Mouse (Mus musculus): ENCODE results near the gene Gabbr2.

The Gabbr2 gene

GRCm38 (mm10) chr4:46703146-46703545 lies 288.5 kb downstream of the Gabbr2 start:
- no peak for DNase-seq

DNA sequence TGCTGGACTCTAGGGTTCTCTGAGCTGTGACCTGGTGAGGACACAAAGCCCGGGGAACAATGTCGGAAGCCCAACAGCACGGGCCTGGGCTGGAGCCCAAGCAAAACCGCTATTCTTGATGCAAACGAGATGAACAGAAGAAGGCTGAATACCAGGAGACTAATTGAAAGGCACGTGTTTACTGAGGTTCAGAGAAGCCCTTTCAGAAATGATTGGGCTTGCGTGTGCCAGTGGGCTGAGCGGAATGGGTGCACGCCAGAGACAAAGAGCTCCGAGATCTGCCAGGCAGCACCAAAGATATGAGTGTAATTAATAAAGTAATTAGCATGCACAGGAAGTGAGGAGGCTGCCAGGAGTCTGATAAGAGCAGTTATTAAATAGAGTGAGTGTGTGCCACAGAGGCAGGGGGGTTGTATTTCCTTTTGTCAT lies 291.4 kb downstream of the Gabbr2 start:
- DNase-seq: no peak

DNA sequence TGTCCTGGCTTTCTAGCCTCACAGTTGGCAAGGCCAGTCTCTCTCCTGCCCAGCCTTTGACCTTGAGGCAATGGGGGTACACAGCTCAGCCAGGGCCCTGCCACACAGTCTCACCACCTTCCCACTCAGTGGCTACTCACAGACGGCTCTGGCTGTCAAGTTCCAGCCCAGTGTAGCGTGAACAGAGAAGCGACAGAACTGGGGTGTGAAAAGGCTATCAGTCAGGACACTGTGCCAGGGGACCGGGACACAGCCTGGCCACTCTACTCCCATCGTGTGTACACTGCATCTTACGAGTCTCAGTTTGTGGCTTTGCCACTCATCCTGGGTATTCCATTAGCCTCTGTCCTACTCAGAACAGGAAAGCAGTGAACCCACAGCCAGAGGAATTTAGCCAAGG lies 295.2 kb downstream of the Gabbr2 start:
- DNase-seq: peak; percentile 63 to 67

DNA sequence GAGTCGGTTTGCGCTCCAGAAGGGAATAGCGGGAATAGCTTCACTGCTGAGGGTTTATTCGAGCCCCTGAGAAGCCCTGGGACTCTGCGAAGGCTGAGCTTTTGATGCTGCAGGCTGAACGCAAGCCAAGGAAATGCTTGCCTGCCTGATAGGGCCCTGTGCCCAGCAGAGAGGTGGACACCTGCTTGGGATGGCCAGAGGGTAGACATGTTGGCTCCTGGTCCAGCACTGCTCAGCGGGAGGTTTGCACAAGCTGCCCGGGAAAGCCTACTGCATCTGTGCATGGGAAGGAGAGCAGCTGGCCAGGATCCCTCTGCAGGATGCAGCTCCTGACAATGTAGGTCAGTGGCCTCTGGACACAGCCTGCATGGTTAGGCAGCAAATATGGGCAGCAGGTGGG lies 301.1 kb downstream of the Gabbr2 start:
- peak; percentile 88 to 89 for DNase-seq

DNA sequence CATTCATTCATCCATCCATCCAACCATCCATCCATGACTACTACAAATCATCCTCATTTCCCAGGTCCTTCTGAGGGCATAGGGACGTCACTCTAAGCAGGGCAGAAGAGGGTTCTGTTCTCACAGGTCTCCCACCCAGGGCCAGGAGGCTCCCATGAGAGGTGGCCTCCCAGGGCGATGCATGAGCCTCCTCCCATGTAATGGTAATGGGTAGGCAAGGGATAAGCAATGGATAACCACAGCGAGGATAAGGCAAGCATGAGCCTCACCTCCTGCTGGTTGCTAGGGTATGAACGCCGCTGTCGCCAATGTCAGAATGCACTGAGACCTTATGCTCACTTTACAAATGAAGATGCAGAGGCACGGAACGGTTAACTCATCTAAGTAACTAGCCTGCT lies 301.7 kb downstream of the Gabbr2 start:
- peak in 1 of 2 experiments; percentile 42 for DNase-seq

GRCm38 (mm10) chr4:46689397-46690022 lies 302.2 kb downstream of the Gabbr2 start:
- peak; percentile 94 for DNase-seq

GRCm38 (mm10) chr4:46688213-46688832 lies 303.4 kb downstream of the Gabbr2 start:
- no peak for DNase-seq

DNA sequence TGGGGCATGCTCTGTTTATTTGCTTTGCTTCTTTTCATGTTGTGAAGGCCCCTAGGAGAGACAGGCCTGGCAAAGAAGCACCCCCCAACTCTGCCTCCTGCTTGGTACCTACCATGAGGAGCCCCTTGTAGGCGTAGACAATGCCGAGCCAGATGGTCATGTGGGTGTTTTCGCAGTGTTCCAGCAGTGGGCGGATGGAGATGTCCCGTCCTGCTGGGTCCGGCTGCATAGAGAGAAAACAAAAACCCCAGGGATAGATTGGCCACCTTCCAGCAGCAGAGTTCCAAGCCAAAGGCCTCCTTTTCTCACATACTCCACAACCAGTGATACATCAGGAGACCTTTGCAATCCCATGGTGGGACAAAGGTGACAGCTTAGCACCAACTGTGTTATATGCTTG lies 307.5 kb downstream of the Gabbr2 start:
- peak; percentile 59 to 63 for DNase-seq

DNA sequence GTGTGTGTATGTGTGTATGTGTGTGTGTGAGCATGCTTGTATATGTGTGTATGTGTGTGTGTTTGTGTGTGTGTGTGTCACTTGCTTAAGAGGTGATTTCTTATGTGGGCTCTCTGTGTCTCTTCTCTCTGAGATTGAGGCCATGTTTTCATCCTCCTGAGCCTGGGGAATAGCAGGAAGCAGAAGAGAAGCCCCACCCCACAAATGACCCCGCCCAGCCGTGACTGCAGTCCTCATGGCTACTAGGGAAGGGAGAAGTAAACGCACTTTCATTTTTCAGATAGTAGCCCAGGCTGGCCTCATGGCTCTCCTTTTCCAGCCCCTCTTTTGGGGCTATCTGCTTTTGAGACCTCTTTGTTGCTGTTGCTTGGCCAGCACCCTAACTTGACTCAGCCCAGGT lies 315.0 kb downstream of the Gabbr2 start:
- DNase-seq: no peak

DNA sequence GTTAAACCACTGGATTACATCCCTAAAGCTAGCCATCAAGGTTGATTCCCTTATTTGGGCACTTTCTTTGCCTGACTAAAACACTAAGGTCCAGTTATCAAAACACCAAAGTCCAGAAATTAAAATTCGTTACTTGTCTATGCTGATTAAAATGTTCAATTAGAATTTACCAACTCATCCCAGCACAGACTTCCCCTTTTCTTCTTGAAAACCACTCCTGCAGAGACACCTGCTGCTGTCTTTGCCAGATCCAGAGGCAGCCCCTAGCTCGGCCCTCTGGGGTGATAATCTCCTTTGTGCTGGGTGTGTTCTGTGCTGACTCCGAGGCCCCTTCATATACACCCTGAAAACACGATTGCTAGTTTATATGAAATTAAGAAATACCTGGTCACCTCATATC lies 315.7 kb downstream of the Gabbr2 start:
- DNase-seq: no peak

- DNase-seq: no peak
Observed at GRCm38 (mm10) chr4:46675272-46675785, 316.3 kb downstream of the Gabbr2 start.

DNA sequence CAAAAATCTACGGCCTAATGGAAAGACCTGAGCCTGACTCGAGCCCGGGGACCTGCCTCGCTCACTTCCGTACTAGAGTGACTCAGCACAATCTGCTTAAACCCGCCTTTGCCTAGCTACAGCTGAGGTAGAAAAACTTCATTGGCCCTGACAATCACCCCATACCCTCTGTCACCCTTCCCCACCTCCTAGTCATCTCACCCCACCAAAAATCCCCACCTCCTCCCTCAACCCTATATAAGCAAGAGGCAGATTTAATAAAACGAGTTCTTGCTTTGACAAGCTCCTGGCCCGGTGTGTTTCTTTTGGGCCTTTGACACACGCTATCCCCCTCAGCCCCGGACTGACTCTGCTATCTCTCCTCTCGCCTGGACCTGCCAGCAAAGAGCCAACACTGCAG lies 323.1 kb downstream of the Gabbr2 start:
- DNase-seq: no peak

- DNase-seq: no peak
Observed at GRCm38 (mm10) chr4:46666420-46666819, 325.3 kb downstream of the Gabbr2 start.

DNA sequence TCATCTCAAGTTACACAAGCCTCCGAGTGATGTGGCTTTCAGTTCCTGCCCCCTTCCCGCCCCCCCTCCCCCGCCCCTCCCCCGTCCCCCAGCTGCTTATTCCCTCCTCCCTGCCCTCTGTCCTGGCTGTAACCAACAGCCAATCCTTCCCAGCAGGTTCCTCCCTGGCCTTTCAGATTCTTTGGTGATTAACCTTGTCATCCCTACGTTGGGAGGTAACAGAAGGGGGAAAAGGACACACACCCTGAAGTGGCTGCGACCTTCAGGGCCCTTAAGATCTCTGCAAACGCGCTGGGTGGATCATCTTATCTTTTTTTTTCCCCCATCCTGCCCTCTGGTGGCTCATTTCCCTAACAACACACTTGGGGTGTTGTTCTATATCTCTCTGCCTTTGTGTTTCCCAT lies 326.3 kb downstream of the Gabbr2 start:
- DNase-seq: peak; percentile 38 to 63

GRCm38 (mm10) chr4:46664123-46665009 lies 327.3 kb downstream of the Gabbr2 start:
- peak in 1 of 2 experiments; percentile 33 for DNase-seq

DNA sequence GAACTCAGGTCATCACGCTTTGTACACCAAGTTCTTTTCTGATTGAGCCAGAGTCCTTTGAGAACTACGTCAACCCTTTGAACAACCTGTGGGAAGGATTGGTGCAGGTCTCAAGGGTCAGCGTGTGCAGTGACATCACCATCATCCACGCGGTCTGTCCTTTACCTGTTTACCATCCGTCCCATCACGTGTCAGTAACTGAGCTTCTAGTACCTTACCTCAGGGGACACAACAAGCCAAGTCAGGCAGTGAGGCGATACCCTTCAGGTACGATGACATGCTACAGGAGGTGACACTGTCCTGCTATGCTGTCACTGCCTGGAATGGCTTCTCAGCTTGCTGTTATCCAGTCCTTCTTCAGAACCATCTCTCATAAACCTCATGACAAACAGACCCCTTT lies 330.2 kb downstream of the Gabbr2 start:
- no peak for DNase-seq

GRCm38 (mm10) chr4:46658946-46659345 lies 332.7 kb downstream of the Gabbr2 start:
- DNase-seq: peak; percentile 59 to 60

- peak; percentile 91 to 94 for DNase-seq
Observed at GRCm38 (mm10) chr4:46657116-46657515, 334.6 kb downstream of the Gabbr2 start.

GRCm38 (mm10) chr4:46655956-46656355 lies 335.7 kb downstream of the Gabbr2 start:
- no peak for DNase-seq

DNA sequence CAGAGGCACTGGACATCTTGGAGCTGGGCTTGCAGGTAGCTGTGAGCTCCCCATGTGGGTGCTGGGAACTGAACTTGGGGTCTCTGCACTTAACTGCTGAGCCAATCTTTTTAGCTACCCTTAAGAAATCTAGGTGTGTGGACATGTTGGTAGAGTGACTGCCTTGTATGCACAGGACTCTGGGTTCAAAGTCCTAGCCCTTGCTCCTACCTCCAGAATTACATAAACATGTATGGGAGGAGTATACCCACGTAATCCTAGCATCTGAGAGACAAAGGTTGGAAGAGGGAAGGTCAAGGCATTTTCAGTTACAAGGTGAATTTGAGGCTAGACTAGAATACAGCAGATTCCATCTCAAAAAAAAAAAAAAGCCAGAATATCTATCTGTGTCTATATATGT lies 336.4 kb downstream of the Gabbr2 start:
- no peak for DNase-seq

- peak; percentile 95 to 97 for DNase-seq
Observed at GRCm38 (mm10) chr4:46650086-46650753, 341.5 kb downstream of the Gabbr2 start, which contains the start of gene Tbc1d2. TSS of gene Tbc1d2 (minus strand) at chr4:46650209.

- DNase-seq: no peak
Observed at GRCm38 (mm10) chr4:46649161-46649560, 342.5 kb downstream of the Gabbr2 start.

DNA sequence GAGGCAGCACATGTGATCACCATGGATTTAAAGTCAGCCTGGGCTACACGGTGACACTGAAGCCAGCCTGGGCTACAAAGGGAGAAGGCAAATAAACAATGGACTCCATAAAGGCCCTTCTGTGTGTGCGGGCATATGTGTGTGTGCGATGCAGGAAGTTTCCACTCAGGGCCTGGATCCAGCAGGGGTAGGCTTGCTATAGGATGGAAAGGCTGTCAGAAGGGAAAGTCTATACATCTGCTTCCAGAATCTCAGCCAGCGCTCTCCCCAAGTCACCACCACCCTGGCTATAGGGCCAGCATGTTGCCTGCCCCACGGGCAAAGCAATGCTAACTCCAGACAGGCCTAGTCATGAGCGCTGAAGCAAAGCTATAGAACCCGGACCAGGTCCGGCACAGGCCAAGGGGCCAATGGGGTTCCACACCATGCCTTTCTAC lies 348.0 kb downstream of the Gabbr2 start:
- DNase-seq: no peak

Data from cerebellum, postnatal 14 days (tissue).